Mouse (Mus musculus) intestine, embryonic 14.5 days (tissue): ENCODE data around the gene Chst8. TPM values are rescaled to one million over a fixed set of nuclear protein-coding genes. Genes with fewer than 3 reads are reported as not detected.

Experiments used
- ATAC-seq: fragments of 200-750 bp; cut with Nextera tagmentation; replicated peaks from 2 replicates; pipeline ENCODE4 v1.8.0; 2017; ENCODE audit warnings: low read depth, moderate number of reproducible peaks, moderate TSS enrichment, moderate library complexity; ENCODE audit not compliant: low FRiP score, low TSS enrichment
- DNase-seq: peaks from one replicate; pipeline ENCODE4 v3.0.0-alpha.2; 2018; ENCODE audit warnings: low spot score
- H3K27ac ChIP-seq: fragments of 300-500 bp; sonication (generic); 2 replicates; pipeline ENCODE4 v1.5.1; 2014; ENCODE audit warnings: low read depth, mild to moderate bottlenecking, control low read depth
- H3K27me3 ChIP-seq: fragments of 300-500 bp; sonication (generic); replicated peaks from 2 replicates; pipeline ENCODE4 v1.6.1; 2014; ENCODE audit warnings: low read length, control low read depth; ENCODE audit not compliant: control insufficient read depth, insufficient read depth
- H3K36me3 ChIP-seq: fragments of 300-500 bp; sonication (generic); 2 replicates; pipeline ENCODE4 v1.6.1; 2014; ENCODE audit warnings: low read length, control low read depth; ENCODE audit not compliant: control insufficient read depth, insufficient read depth
- H3K4me1 ChIP-seq: fragments of 300-500 bp; sonication (generic); replicated peaks from 2 replicates; pipeline ENCODE4 v1.6.1; 2014; ENCODE audit warnings: low read length, control low read depth, mixed read lengths; ENCODE audit not compliant: control insufficient read depth, insufficient read depth
- H3K4me2 ChIP-seq: fragments of 300-500 bp; sonication (generic); 2 replicates; pipeline ENCODE4 v1.6.1; 2014; ENCODE audit warnings: low read length
- H3K4me3 ChIP-seq: fragments of 300-500 bp; sonication (generic); 2 replicates; pipeline ENCODE4 v1.5.1; 2014; ENCODE audit warnings: low read depth, low read length, control low read depth, mixed read lengths
- H3K9ac ChIP-seq: fragments of 300-500 bp; sonication (generic); 2 replicates; pipeline ENCODE4 v1.6.1; 2014; ENCODE audit warnings: mild to moderate bottlenecking, low read length
- H3K9me3 ChIP-seq: fragments of 300-500 bp; sonication (generic); 2 replicates; pipeline ENCODE4 v1.6.1; 2016; ENCODE audit warnings: low read length, control low read depth; ENCODE audit not compliant: control insufficient read depth
- WGBS: fragments of 180-500 bp; shearing (Covaris S2); extraction: QIAGEN DNeasy Blood & Tissue Kit; methylation state at CpG from one replicate; pipeline ENCODE4 v1.1.7; 2014; 5-methylcytosine and 5-hydroxymethylcytosine counted together
- polyA plus RNA-seq: library from polyadenylated mRNA; unstranded; fragments of >200 nt; fragmentation: Nextera tagmentation; extraction: Ambion mirVana; gene quantifications from 2 replicates; pipeline ENCODE4 v1.2.1, GENCODE M21; 2014

Gene Chst8
- 2.8 and 4.3 TPM in 2 replicates for polyA plus RNA-seq

DNA sequence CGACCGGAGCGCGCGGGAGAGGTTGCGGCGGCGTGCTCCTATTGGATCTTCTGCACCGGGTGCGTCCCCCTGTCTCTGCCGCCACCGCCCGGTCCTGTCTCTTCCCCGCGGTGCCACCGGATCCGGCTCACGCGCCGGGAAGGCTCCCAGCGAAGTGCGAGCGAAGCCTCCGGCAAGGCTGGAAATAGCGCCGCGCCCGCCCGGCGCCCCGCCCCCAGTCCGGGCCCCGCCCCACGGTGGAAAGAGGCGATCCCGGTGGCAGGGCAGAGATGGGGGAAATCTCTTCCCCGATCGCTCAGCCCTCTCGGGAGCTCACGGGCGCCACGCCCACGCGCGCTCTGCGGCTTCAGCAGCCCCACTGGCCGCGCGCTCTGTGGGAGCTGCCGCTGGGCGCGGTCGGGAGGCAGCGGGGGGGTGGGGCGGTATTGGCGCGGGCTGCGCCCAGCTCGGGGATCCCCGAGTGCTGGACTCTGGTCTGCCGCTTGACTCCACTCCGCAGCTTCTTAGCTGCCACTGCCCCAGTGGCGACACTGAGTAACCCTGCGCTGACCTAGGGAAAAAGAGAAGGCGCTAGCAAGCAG lies at the start of gene Chst8:
Gene Chst8 (minus strand): TSS at position 181 of the 581 bp plus-strand sequence.
- Histone ChIP-seq H3K9ac (peak within 1 kb of the TSS; percentile 31; the same call in 1 of the 2 replicates), H3K36me3 (no peaks in the 10 kb centered on the region), H3K9me3 (no peaks in the 10 kb centered on the region), H3K27me3 (peaks cover 51% of the 10 kb centered on the region), H3K4me1 (peaks cover 9% of the 10 kb centered on the region), H3K4me2 (peak within 1 kb of the TSS; percentile 61), H3K4me3 (peak within 1 kb of the TSS; percentile 53), H3K27ac (no peak within 1 kb of the TSS)
- under 1% methylated on average over 64 of the region's 65 CpGs for WGBS
- ATAC-seq, result peak; percentile 83
- DNase-seq, result peak; percentile 88

DNA sequence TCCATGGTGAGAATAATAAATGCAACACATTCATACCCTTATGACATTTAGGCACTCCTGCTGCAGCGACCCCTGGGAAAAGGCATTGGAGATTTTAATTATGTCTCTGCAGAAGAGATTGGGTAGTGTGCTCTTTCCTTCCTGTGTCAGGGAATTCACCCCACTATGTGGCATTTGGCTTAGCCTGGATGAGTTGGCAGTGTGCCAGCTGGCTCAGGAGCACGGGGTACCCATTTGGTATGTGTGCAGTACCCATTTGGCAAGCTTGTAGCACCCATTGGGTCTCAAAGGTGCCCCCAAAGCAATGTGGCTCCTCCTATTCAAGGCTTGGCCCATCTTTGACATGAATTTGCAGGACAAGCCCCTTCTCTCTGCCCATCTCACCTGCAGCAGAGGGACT lies 45.8 kb upstream of the Chst8 start:
- Histone ChIP-seq H3K4me1 (no peaks in the 10 kb centered on the region), H3K4me2 (no peak overlapping the region), H3K9ac (no peak overlapping the region), H3K9me3 (no peaks in the 10 kb centered on the region), H3K4me3 (no peak overlapping the region), H3K36me3 (no peaks in the 10 kb centered on the region), H3K27me3 (no peaks in the 10 kb centered on the region), H3K27ac (no peak overlapping the region)
- ATAC-seq, result no peak
- 67% methylated on average over 2 of the region's 2 CpGs for WGBS
- DNase-seq, result no peak

DNA sequence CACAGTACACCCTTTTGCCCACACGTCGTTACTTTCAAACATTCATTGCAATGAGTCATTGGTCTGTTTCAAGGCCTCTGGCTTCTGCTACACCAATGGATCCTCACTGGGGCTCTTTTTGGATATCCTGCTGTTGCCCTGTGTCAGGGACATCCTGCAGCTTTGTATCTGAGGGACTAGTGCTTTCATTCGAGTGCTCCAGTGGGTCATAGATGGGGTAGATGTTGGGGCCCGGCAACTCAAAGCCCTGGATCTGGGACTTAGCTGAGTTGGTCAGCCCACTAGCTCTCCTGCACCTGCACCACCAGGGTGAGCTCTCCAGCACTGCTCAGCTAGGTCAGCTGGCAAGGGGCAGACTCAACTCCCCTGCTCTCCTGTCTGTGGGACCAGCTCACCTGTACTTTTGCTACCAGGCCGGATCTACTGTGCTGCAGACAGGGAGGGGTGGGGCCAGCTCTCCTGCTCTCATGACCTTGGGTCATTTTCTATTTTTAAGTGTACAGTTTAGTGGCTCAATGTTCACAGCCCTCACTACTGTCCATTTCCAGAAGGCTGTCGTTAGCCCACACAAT lies 42.4 kb upstream of the Chst8 start:
- H3K4me2 ChIP-seq, result no peak overlapping the region
- H3K27ac ChIP-seq, result no peak overlapping the region
- DNase-seq (no peak), ATAC-seq (no peak)
- WGBS, result 78% methylated on average over 6 of the region's 6 CpGs
- H3K4me1 ChIP-seq, result no peaks in the 10 kb centered on the region
- H3K4me3 ChIP-seq, result no peak overlapping the region
- H3K9ac ChIP-seq, result no peak overlapping the region
- no peaks in the 10 kb centered on the region for H3K9me3 ChIP-seq
- H3K27me3 ChIP-seq, result no peaks in the 10 kb centered on the region
- no peaks in the 10 kb centered on the region for H3K36me3 ChIP-seq

DNA sequence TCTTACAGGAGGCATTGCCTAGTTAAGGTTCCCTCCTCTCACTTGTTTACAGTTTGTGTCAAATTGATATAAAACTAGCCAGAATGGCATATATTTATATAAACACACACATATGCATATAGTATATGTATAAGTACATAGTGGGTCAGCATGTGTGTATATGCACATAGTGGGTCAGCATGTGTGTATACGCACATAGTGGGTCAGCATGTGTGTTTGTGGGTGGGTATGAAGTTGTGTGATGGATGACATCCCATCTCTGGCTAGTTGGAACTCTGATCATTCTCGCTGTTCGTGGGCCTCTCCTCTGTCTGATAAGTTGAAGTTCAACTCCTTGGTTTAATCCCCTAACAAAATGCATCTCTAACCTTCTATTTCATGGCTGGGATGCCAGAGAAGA lies 40.9 kb upstream of the Chst8 start:
- no peaks in the 10 kb centered on the region for H3K4me1 ChIP-seq
- no peaks in the 10 kb centered on the region; the same call in 1 of the 2 replicates for H3K9me3 ChIP-seq
- H3K36me3 ChIP-seq, result no peaks in the 10 kb centered on the region
- ATAC-seq, result no peak
- no peak overlapping the region for H3K4me2 ChIP-seq
- 92% methylated on average over 3 of the region's 3 CpGs for WGBS
- H3K27me3 ChIP-seq, result no peaks in the 10 kb centered on the region
- H3K9ac ChIP-seq, result no peak overlapping the region
- no peak overlapping the region for H3K4me3 ChIP-seq
- no peak overlapping the region for H3K27ac ChIP-seq
- DNase-seq, result no peak

DNA sequence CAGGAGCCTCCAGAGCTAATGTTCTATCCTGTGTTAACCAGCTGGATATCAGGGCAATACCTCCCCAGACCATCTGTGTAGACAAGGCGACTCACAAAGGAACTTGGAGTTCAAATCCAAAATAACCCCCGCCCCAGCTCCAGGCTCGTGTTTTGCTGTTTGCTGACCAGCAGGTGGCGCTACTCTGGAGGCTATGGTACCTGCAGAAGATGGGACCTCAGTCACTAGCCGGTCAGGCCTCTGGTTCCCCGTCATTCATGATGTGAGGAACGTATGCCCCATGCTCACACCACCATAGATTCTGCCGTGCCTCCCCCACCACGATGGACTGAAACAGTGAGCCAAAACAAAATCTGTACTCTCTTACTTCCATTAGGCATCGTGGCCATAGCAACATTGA lies 37.1 kb upstream of the Chst8 start:
- no peaks in the 10 kb centered on the region for H3K27me3 ChIP-seq
- no peak overlapping the region for H3K27ac ChIP-seq
- H3K9me3 ChIP-seq, result no peaks in the 10 kb centered on the region; the same call in 1 of the 2 replicates
- WGBS, result 42% methylated on average over 10 of the region's 10 CpGs
- H3K4me2 ChIP-seq, result no peak overlapping the region
- no peaks in the 10 kb centered on the region for H3K4me1 ChIP-seq
- no peak overlapping the region for H3K9ac ChIP-seq
- no peaks in the 10 kb centered on the region for H3K36me3 ChIP-seq
- H3K4me3 ChIP-seq, result no peak overlapping the region
- DNase-seq (no peak), ATAC-seq (no peak)

DNA sequence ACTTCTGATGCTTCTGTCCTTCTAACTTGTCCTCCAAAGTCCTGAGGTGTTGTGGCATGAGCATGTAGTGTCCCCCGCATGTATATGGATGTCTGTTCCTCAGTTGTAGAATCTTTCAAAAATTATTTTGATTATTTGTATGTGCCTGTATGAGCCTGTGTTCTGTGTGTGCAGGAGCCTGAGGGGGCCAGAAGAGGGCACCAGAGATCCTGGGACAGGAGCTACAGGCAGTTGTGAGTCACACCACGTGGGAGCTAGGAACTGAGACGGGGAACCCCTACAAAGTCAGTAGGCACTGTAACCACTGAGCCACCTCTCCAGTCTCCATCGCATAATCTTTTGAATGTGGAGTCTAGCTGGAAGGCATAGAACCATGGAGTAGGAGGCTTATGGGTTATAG lies 36.3 kb upstream of the Chst8 start:
- WGBS, result 91% methylated on average over 4 of the region's 4 CpGs
- H3K9ac ChIP-seq, result no peak overlapping the region
- no peaks in the 10 kb centered on the region for H3K36me3 ChIP-seq
- ATAC-seq (no peak), DNase-seq (no peak)
- H3K27me3 ChIP-seq, result no peaks in the 10 kb centered on the region
- H3K4me1 ChIP-seq, result no peaks in the 10 kb centered on the region
- H3K9me3 ChIP-seq, result no peaks in the 10 kb centered on the region; the same call in 1 of the 2 replicates
- no peak overlapping the region for H3K27ac ChIP-seq
- H3K4me3 ChIP-seq, result no peak overlapping the region
- H3K4me2 ChIP-seq, result no peak overlapping the region

DNA sequence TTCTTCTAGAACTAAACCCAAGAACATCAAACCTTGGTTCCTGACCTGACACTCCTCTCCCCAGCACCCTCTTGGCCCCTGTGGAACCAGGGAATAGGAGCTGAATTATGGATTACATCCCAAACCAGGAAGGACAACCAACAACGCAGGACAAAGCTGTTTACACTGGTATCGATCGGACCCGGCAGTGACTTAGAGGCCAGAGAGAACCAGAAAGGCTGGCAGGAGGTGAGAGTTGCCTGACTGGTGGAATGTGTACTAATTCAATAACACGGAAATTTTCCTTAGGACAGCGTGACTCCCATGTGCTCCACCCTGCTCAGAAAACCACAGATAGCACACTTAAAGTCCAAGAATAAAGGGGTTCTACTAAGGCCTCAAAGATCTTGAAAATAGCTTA lies 35.4 kb upstream of the Chst8 start:
- ATAC-seq, result no peak
- WGBS, result 79% methylated on average over 6 of the region's 6 CpGs

DNA sequence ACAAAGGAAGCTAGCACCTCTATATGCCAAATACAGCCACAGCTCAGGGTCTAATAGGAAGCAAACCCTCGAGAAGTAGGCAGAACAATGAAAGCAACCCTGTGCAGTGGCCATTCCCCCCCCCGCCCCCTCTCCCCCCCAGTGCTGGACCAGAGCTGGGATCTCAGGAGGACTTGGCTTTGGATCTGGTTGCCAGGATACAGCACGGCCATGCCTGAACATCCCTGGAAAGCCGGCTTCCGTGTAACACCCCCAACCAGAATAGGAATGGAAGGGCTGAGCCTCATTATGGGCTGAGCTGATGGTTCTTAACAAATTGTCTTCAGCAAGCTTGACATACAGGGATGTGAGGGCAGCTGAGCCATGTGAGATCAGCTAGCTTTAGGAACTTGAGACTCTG lies 34.9 kb upstream of the Chst8 start:
- Histone ChIP-seq H3K4me1 (no peaks in the 10 kb centered on the region), H3K4me2 (no peak overlapping the region), H3K4me3 (no peak overlapping the region), H3K27ac (no peak overlapping the region), H3K36me3 (no peaks in the 10 kb centered on the region), H3K27me3 (no peaks in the 10 kb centered on the region), H3K9ac (no peak overlapping the region), H3K9me3 (no peaks in the 10 kb centered on the region; the same call in 1 of the 2 replicates)
- no peak for ATAC-seq
- no peak for DNase-seq
- 70% methylated on average over 5 of the region's 5 CpGs for WGBS

More for the DNA sequence above, 35.4 kb upstream of the Chst8 start:
- no peak for DNase-seq
- Histone ChIP-seq H3K27me3 (no peaks in the 10 kb centered on the region), H3K4me3 (no peak overlapping the region), H3K27ac (no peak overlapping the region), H3K9me3 (no peaks in the 10 kb centered on the region; the same call in 1 of the 2 replicates), H3K4me1 (no peaks in the 10 kb centered on the region), H3K9ac (no peak overlapping the region), H3K4me2 (no peak overlapping the region), H3K36me3 (no peaks in the 10 kb centered on the region)

DNA sequence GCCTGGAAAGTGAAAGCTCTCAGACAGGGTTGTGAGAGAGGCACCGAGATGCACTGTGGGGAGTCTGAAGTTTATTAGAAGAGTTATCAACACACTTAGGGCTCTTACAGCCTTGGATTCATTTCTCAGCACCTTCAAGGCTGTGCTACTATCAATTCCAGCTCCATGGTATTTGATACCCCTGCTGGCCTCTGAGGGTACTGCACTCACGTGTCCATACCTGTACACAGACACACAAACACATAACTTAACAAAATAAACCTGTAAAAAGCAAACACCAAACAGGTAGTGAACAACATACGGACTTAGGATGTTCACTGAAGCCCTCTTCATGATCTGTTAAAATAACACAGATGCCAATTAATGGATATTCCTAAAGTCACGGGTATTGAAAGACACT lies 26.2 kb upstream of the Chst8 start:
- ATAC-seq, result no peak
- H3K4me1 ChIP-seq, result no peaks in the 10 kb centered on the region
- no peaks in the 10 kb centered on the region for H3K36me3 ChIP-seq
- no peaks in the 10 kb centered on the region for H3K27me3 ChIP-seq
- no peaks in the 10 kb centered on the region for H3K9me3 ChIP-seq
- 89% methylated on average over 4 of the region's 4 CpGs for WGBS
- H3K4me2 ChIP-seq, result no peak overlapping the region
- H3K9ac ChIP-seq, result no peak overlapping the region
- DNase-seq, result no peak
- no peak overlapping the region for H3K27ac ChIP-seq
- no peak overlapping the region for H3K4me3 ChIP-seq
